Mouse (Mus musculus): ENCODE data around the gene Nit1. TPM values are rescaled to one million over a fixed set of nuclear protein-coding genes. Genes with fewer than 3 reads are reported as not detected.

Nit1 gene
- polyA plus RNA-seq, 1 experiment: 33.6 TPM

GRCm38 (mm10) chr1:171298226-171298625, 47.2 kb downstream of the Nit1 start:
- H3K4me3 ChIP-seq (ENCODE audit: insufficient read depth, low read length): no peak overlapping the region
- no peak overlapping the region for H3K27ac ChIP-seq (ENCODE audit: insufficient read depth, low read length)
- H3K4me1 ChIP-seq (ENCODE audit: control insufficient read depth, insufficient read depth, low read length): no peaks in the 10 kb centered on the region; the same call in 1 of the 2 replicates
- no peak for TF ChIP-seq POLR2A (IDR thresholded peaks at IDR 0.05; ENCODE audit: low read depth, low read length)
- TF ChIP-seq CTCF (IDR thresholded peaks at IDR 0.05; ENCODE audit: borderline replicate concordance, insufficient read depth, low read length): no peak

GRCm38 (mm10) chr1:171295063-171295402, 50.4 kb downstream of the Nit1 start:
- TF ChIP-seq CTCF (IDR thresholded peaks at IDR 0.05; ENCODE audit: borderline replicate concordance, insufficient read depth, low read length): no peak
- TF ChIP-seq POLR2A (IDR thresholded peaks at IDR 0.05; ENCODE audit: low read depth, low read length): no peak

GRCm38 (mm10) chr1:171294298-171295062, 51.0 kb downstream of the Nit1 start, which contains the start of gene Ufc1:
Ufc1 (minus strand) TSS chr1:171295024.
- TF ChIP-seq CTCF (IDR thresholded peaks at IDR 0.05; ENCODE audit: borderline replicate concordance, insufficient read depth, low read length) (no peak), POLR2A (IDR thresholded peaks at IDR 0.05; ENCODE audit: low read depth, low read length) (peak; percentile 51)
- Histone ChIP-seq H3K27ac (ENCODE audit: insufficient read depth, low read length) (peak within 1 kb of the TSS; percentile 94), H3K4me3 (ENCODE audit: insufficient read depth, low read length) (peak within 1 kb of the TSS; percentile 79), H3K4me1 (ENCODE audit: control insufficient read depth, insufficient read depth, low read length) (no peaks in the 10 kb centered on the region; the same call in 1 of the 2 replicates)

More at GRCm38 (mm10) chr1:171295063-171295402, 50.4 kb downstream of the Nit1 start:
- Histone ChIP-seq H3K27ac (ENCODE audit: insufficient read depth, low read length) (peak overlapping the region; percentile 94), H3K4me3 (ENCODE audit: insufficient read depth, low read length) (peak overlapping the region; percentile 79), H3K4me1 (ENCODE audit: control insufficient read depth, insufficient read depth, low read length) (no peaks in the 10 kb centered on the region; the same call in 1 of the 2 replicates)

- peak overlapping the region; percentile 79 for H3K4me3 ChIP-seq (ENCODE audit: insufficient read depth, low read length)
- H3K4me1 ChIP-seq (ENCODE audit: control insufficient read depth, insufficient read depth, low read length): no peaks in the 10 kb centered on the region; the same call in 1 of the 2 replicates
- peak overlapping the region; percentile 94 for H3K27ac ChIP-seq (ENCODE audit: insufficient read depth, low read length)
- TF ChIP-seq POLR2A (IDR thresholded peaks at IDR 0.05; ENCODE audit: low read depth, low read length): no peak
- TF ChIP-seq CTCF (IDR thresholded peaks at IDR 0.05; ENCODE audit: borderline replicate concordance, insufficient read depth, low read length): no peak
Measured at GRCm38 (mm10) chr1:171293906-171294297, 51.5 kb downstream of the Nit1 start.

- peak overlapping the region; percentile 79; the same call in 1 of the 2 replicates for H3K4me3 ChIP-seq (ENCODE audit: insufficient read depth, low read length)
- TF ChIP-seq POLR2A (IDR thresholded peaks at IDR 0.05; ENCODE audit: low read depth, low read length) (no peak), CTCF (IDR thresholded peaks at IDR 0.05; ENCODE audit: borderline replicate concordance, insufficient read depth, low read length) (no peak)
- H3K27ac ChIP-seq (ENCODE audit: insufficient read depth, low read length): no peak overlapping the region
- H3K4me1 ChIP-seq (ENCODE audit: control insufficient read depth, insufficient read depth, low read length): no peaks in the 10 kb centered on the region; the same call in 1 of the 2 replicates
Measured at GRCm38 (mm10) chr1:171293351-171293750, 52.1 kb downstream of the Nit1 start.

- Histone ChIP-seq H3K4me3 (ENCODE audit: insufficient read depth, low read length) (no peak overlapping the region), H3K4me1 (ENCODE audit: control insufficient read depth, insufficient read depth, low read length) (no peaks in the 10 kb centered on the region; the same call in 1 of the 2 replicates), H3K27ac (ENCODE audit: insufficient read depth, low read length) (no peak overlapping the region)
- TF ChIP-seq CTCF (IDR thresholded peaks at IDR 0.05; ENCODE audit: borderline replicate concordance, insufficient read depth, low read length): no peak
- TF ChIP-seq POLR2A (IDR thresholded peaks at IDR 0.05; ENCODE audit: low read depth, low read length): no peak
Measured at GRCm38 (mm10) chr1:171288328-171288727, 57.1 kb downstream of the Nit1 start.

Other genes starting within 250 kb of the Nit1 start
- gene Cfap126, start 231.7 kb downstream of the Nit1 start, polyA plus RNA-seq (2011; ENCODE audit: insufficient read length, low read depth, missing spikeins): 2.4 and 2.5 TPM in 2 replicates
- gene Sdhc, start 195.0 kb downstream of the Nit1 start, polyA plus RNA-seq (2011; ENCODE audit: insufficient read length, low read depth, missing spikeins): 297 and 334 TPM in 2 replicates
- 1.2 TPM in 1 of 2 replicates, not detected in the other for gene Mpz, start 194.9 kb downstream of the Nit1 start, polyA plus RNA-seq (2011; ENCODE audit: insufficient read length, low read depth, missing spikeins)
- gene Pcp4l1, start 149.4 kb downstream of the Nit1 start, polyA plus RNA-seq (2011; ENCODE audit: insufficient read length, low read depth, missing spikeins): 6.2 and 12.2 TPM in 2 replicates
- not detected in 2 replicates for gene Nr1i3, start 131.7 kb downstream of the Nit1 start, polyA plus RNA-seq (2011; ENCODE audit: insufficient read length, low read depth, missing spikeins)
- 26.9 and 29.9 TPM in 2 replicates for gene Tomm40l, start 123.1 kb downstream of the Nit1 start, polyA plus RNA-seq (2011; ENCODE audit: insufficient read length, low read depth, missing spikeins)
- gene Apoa2, start 120.6 kb downstream of the Nit1 start, polyA plus RNA-seq (2011; ENCODE audit: insufficient read length, low read depth, missing spikeins): 1.2 and 1.3 TPM in 2 replicates
- gene Fcer1g, start 111.3 kb downstream of the Nit1 start, polyA plus RNA-seq (2011; ENCODE audit: insufficient read length, low read depth, missing spikeins): 1.6 and 7.1 TPM in 2 replicates
- 24.3 and 25.8 TPM in 2 replicates for gene Adamts4, start 95.2 kb downstream of the Nit1 start, polyA plus RNA-seq (2011; ENCODE audit: insufficient read length, low read depth, missing spikeins)
- gene Ndufs2, start 94.3 kb downstream of the Nit1 start, polyA plus RNA-seq (2011; ENCODE audit: insufficient read length, low read depth, missing spikeins): 226 and 234 TPM in 2 replicates
- 53.2 and 55.1 TPM in 2 replicates for gene B4galt3, start 75.3 kb downstream of the Nit1 start, polyA plus RNA-seq (2011; ENCODE audit: insufficient read length, low read depth, missing spikeins)
- gene Ppox, start 64.5 kb downstream of the Nit1 start, polyA plus RNA-seq (2011; ENCODE audit: insufficient read length, low read depth, missing spikeins): 23.9 and 24.3 TPM in 2 replicates
- gene Usp21, start 57.7 kb downstream of the Nit1 start, polyA plus RNA-seq (2011; ENCODE audit: insufficient read length, low read depth, missing spikeins): 36.8 and 59.0 TPM in 2 replicates
- gene Ufc1, start 50.6 kb downstream of the Nit1 start, polyA plus RNA-seq (2011; ENCODE audit: insufficient read length, low read depth, missing spikeins): 77.8 and 81.9 TPM in 2 replicates
- 43.1 and 53.2 TPM in 2 replicates for gene Dedd, start 16.5 kb downstream of the Nit1 start, polyA plus RNA-seq (2011; ENCODE audit: insufficient read length, low read depth, missing spikeins)
- 97.0 and 103 TPM in 2 replicates for gene Pfdn2, start within 50 bp of the Nit1 start, polyA plus RNA-seq (2011; ENCODE audit: insufficient read length, low read depth, missing spikeins)
- gene Klhdc9, start 15.2 kb upstream of the Nit1 start, polyA plus RNA-seq (2011; ENCODE audit: insufficient read length, low read depth, missing spikeins): not detected in 2 replicates
- gene Nectin4, start 24.5 kb upstream of the Nit1 start, polyA plus RNA-seq (2011; ENCODE audit: insufficient read length, low read depth, missing spikeins): 0.15 TPM in 1 of 2 replicates, not detected in the other
- gene Arhgap30, start 43.3 kb upstream of the Nit1 start, polyA plus RNA-seq (2011; ENCODE audit: insufficient read length, low read depth, missing spikeins): 0.47 TPM in 1 of 2 replicates, not detected in the other
- gene Usf1, start 65.7 kb upstream of the Nit1 start, polyA plus RNA-seq (2011; ENCODE audit: insufficient read length, low read depth, missing spikeins): 28.3 and 37.3 TPM in 2 replicates
- 1.9 TPM in 1 of 2 replicates, not detected in the other for gene Tstd1, start 73.2 kb upstream of the Nit1 start, polyA plus RNA-seq (2011; ENCODE audit: insufficient read length, low read depth, missing spikeins)
- 7.4 and 9.4 TPM in 2 replicates for gene F11r, start 91.9 kb upstream of the Nit1 start, polyA plus RNA-seq (2011; ENCODE audit: insufficient read length, low read depth, missing spikeins)
- gene Alyref2, start 157.8 kb upstream of the Nit1 start, polyA plus RNA-seq (2011; ENCODE audit: insufficient read length, low read depth, missing spikeins): 4.0 and 6.1 TPM in 2 replicates
- gene Itln1, start 189.6 kb upstream of the Nit1 start, polyA plus RNA-seq (2011; ENCODE audit: insufficient read length, low read depth, missing spikeins): not detected in 2 replicates
- 0.40 TPM in 1 of 2 replicates, not detected in the other for gene Cd244a, start 213.5 kb upstream of the Nit1 start, polyA plus RNA-seq (2011; ENCODE audit: insufficient read length, low read depth, missing spikeins)